Comparison of ENCODE assay signal across 8 mouse cellular contexts in the genomic region with DNA sequence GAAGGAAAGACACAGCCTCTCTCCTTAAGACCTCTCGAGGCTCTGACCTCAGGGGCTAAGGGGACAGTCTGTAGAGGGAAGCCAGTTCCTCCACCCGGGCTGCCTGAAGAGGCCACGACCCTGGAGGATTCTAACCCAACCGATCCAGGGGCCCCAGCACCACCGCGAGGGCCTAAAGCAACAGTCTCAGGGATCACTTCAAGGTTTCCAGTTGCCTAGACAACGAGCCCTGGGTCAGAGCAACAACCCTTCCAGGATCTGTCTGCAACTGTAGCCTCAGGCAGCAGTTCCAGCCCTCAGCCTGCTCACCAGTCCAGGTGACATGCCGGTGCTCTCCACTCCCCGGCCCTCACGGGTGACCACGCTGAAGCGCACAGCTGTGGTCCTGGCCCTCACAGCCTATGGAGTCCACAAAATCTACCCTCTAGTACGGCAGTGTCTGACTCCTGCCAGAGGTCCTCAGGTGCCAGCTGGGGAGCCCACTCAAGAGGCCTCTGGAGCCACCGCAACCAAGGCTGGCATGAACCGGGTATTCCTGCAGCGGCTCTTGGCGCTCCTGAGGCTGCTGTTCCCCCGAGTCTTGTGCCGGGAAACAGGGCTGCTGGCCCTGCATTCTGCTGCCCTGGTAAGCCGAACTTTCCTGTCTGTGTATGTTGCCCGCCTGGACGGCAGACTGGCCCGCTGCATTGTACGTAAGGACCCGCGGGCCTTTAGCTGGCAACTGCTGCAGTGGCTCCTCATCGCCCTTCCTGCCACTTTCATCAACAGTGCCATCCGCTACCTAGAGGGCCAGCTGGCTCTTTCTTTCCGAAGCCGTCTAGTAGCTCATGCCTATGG. TPM values are rescaled to one million over a fixed set of nuclear protein-coding genes. Genes with fewer than 3 reads are reported as not detected.
DNase-seq lines count a peak whose midpoint lies in the region; ATAC-seq and TF ChIP-seq lines count a peak whose summit lies in the region.

No protein-coding gene starts in this region.

- H3K9ac ChIP-seq in heart, embryonic 14.5 days (ENCODE audit: low read length), result peak overlapping the region; percentile 79
- peak overlapping the region; percentile 62 for H3K9ac ChIP-seq in limb, embryonic 13.5 days
- H3K9ac ChIP-seq in midbrain, embryonic 16.5 days (ENCODE audit: low read depth, low read length), result peak overlapping the region; percentile 60

- H3K27me3 ChIP-seq in G1E (ENCODE audit: insufficient read depth, low read length), result no peaks in the 10 kb centered on the region
- peaks cover 23% of the 10 kb centered on the region for H3K27me3 ChIP-seq in embryonic facial prominence, embryonic 10.5 days (replicated peaks; ENCODE audit: low read depth, poor library complexity, severe bottlenecking)
- H3K27me3 ChIP-seq in heart, embryonic 14.5 days (ENCODE audit: control insufficient read depth, insufficient read depth, low read length), result no peaks in the 10 kb centered on the region
- H3K27me3 ChIP-seq in limb, embryonic 13.5 days, result 0 out of 2 replicates have a peak, but pooled peaks cover 3% of the 10 kb centered on the region
- no peaks in the 10 kb centered on the region for H3K27me3 ChIP-seq in midbrain, embryonic 16.5 days (ENCODE audit: control insufficient read depth, insufficient read depth, low read depth, low read length)

- ATAC-seq in G1E (ENCODE audit: extremely low read depth, insufficient number of reproducible peaks, low FRiP score, poor library complexity, severe bottlenecking), result 0 out of 2 replicates have a peak, but pooled peaks have one; percentile 2
- peak; percentile 7; the same call in 1 of the 2 replicates for ATAC-seq in heart, embryonic 14.5 days (ENCODE audit: insufficient number of reproducible peaks, insufficient read depth, low FRiP score, low read depth)
- ATAC-seq in limb, embryonic 13.5 days (ENCODE audit: low FRiP score, low read depth), result peak; percentile 39
- ATAC-seq in midbrain, embryonic 16.5 days, result peak; percentile 73

- no peak for TF ChIP-seq CTCF in G1E (IDR thresholded peaks at IDR 0.05; ENCODE audit: low read depth, low read length)

- H3K27ac ChIP-seq in embryonic facial prominence, embryonic 10.5 days (replicated peaks), result peak overlapping the region; percentile 83
- H3K27ac ChIP-seq in heart, embryonic 14.5 days (replicated peaks in 1 of 2; ENCODE audit: control insufficient read depth in 1 of 2, insufficient read depth in 1 of 2, low read depth in 2 of 2, low read length in 2 of 2), result peak overlapping the region; percentile 78 to 80
- peak overlapping the region; percentile 75 for H3K27ac ChIP-seq in limb, embryonic 13.5 days
- H3K27ac ChIP-seq in midbrain, embryonic 16.5 days (ENCODE audit: low read length), result peak overlapping the region; percentile 81; the same call in 1 of the 2 replicates

- peak overlapping the region; percentile 76 for H3K4me3 ChIP-seq in G1E (ENCODE audit: low read depth, low read length)
- peak overlapping the region; percentile 66 for H3K4me3 ChIP-seq in embryonic facial prominence, embryonic 10.5 days
- H3K4me3 ChIP-seq in heart, embryonic 14.5 days (ENCODE audit: control insufficient read depth in 1 of 2, insufficient read depth in 1 of 2, low read depth in 1 of 2, low read length in 2 of 2), result peak overlapping the region; percentile 54 to 86
- peak overlapping the region; percentile 57 for H3K4me3 ChIP-seq in limb, embryonic 13.5 days
- peak overlapping the region; percentile 54 for H3K4me3 ChIP-seq in midbrain, embryonic 16.5 days (ENCODE audit: low read depth, low read length)

- 34% methylated on average over 30 of the region's 30 CpGs for WGBS in embryonic facial prominence, embryonic 10.5 days
- WGBS in heart, embryonic 14.5 days, result 31% methylated on average over 30 of the region's 30 CpGs
- 35% methylated on average over 30 of the region's 30 CpGs for WGBS in limb, embryonic 13.5 days
- 26% methylated on average over 30 of the region's 30 CpGs for WGBS in midbrain, embryonic 16.5 days

- peak overlapping the region; percentile 74 for H3K4me2 ChIP-seq in heart, embryonic 14.5 days (ENCODE audit: low read length)
- H3K4me2 ChIP-seq in limb, embryonic 13.5 days (replicated peaks), result peak overlapping the region; percentile 71
- H3K4me2 ChIP-seq in midbrain, embryonic 16.5 days (ENCODE audit: low read length), result peak overlapping the region; percentile 71

- H3K4me1 ChIP-seq in G1E (ENCODE audit: insufficient read depth, low read depth, low read length), result peaks cover 37% of the 10 kb centered on the region
- peaks cover 37% of the 10 kb centered on the region for H3K4me1 ChIP-seq in embryonic facial prominence, embryonic 10.5 days
- H3K4me1 ChIP-seq in heart, embryonic 14.5 days (ENCODE audit: control insufficient read depth in 2 of 2, insufficient read depth in 2 of 2, low read length in 2 of 2), result peaks cover 19 to 29% of the 10 kb centered on the region in 2 experiments
- peaks cover 32% of the 10 kb centered on the region for H3K4me1 ChIP-seq in limb, embryonic 13.5 days
- peaks cover 16% of the 10 kb centered on the region for H3K4me1 ChIP-seq in midbrain, embryonic 16.5 days (ENCODE audit: control insufficient read depth, insufficient read depth, low read length)

- peak; percentile 12 to 17 for DNase-seq in frontal cortex, postnatal 10 days (ENCODE audit: low spot score in 2 of 2)
- DNase-seq in frontal cortex, adult 2 months (ENCODE audit: extremely low spot score in 1 of 2, low spot score in 1 of 2), result no peak
- peak; percentile 2 for DNase-seq in G1E (ENCODE audit: low spot score)
- DNase-seq in embryonic facial prominence, embryonic 10.5 days (ENCODE audit: low spot score), result no peak
- peak; percentile 41 for DNase-seq in thymus, postnatal 4 days

- H3K9me3 ChIP-seq in G1E (replicated peaks), result no peaks in the 10 kb centered on the region
- no peaks in the 10 kb centered on the region for H3K9me3 ChIP-seq in embryonic facial prominence, embryonic 10.5 days
- no peaks in the 10 kb centered on the region for H3K9me3 ChIP-seq in heart, embryonic 14.5 days (ENCODE audit: control insufficient read depth, low read length)
- H3K9me3 ChIP-seq in limb, embryonic 13.5 days, result no peaks in the 10 kb centered on the region
- H3K9me3 ChIP-seq in midbrain, embryonic 16.5 days (replicated peaks; ENCODE audit: control insufficient read depth, low read length, poor library complexity, severe bottlenecking), result no peaks in the 10 kb centered on the region

- peaks cover 40% of the 10 kb centered on the region for H3K36me3 ChIP-seq in G1E (replicated peaks)
- H3K36me3 ChIP-seq in embryonic facial prominence, embryonic 10.5 days (replicated peaks), result peaks cover 17% of the 10 kb centered on the region
- peaks cover 15% of the 10 kb centered on the region for H3K36me3 ChIP-seq in heart, embryonic 14.5 days (ENCODE audit: control insufficient read depth, insufficient read depth, low read length)
- 0 out of 2 replicates have a peak, but pooled peaks cover 5% of the 10 kb centered on the region for H3K36me3 ChIP-seq in limb, embryonic 13.5 days
- no peaks in the 10 kb centered on the region for H3K36me3 ChIP-seq in midbrain, embryonic 16.5 days (ENCODE audit: control insufficient read depth, insufficient read depth, low read length)

RNA-seq across cellular contexts. Expression of gene Abcd1, which starts 0.5 kb away (rescaled TPM):
- 15.8 and 17.6 TPM in 2 replicates for polyA plus RNA-seq in frontal cortex, adult 2 months (2012; rRNA removed)
- total RNA-seq in G1E (2014; fragmentation: Nextera tagmentation) (15.8 and 17.1 TPM in 2 replicates), G1E (2017) (6.3 and 7.0 TPM in 2 replicates)
- polyA plus RNA-seq in G1E (2012), result 17.6 and 19.4 TPM in 2 replicates
- 8.1 and 10.4 TPM in 2 replicates for polyA plus RNA-seq in embryonic facial prominence, embryonic 10.5 days (2016; fragmentation: Nextera tagmentation; extraction: Ambion mirVana)
- 10.9 and 12.2 TPM in 2 replicates for polyA plus RNA-seq in heart, embryonic 14.5 days (2014; fragmentation: Nextera tagmentation; extraction: Ambion mirVana)
- polyA plus RNA-seq in limb, embryonic 13.5 days (2015; fragmentation: Nextera tagmentation; extraction: Ambion mirVana), result 16.1 and 17.1 TPM in 2 replicates
- 10.4 and 11.1 TPM in 2 replicates for polyA plus RNA-seq in midbrain, embryonic 16.5 days (2015; fragmentation: Nextera tagmentation; extraction: Ambion mirVana)

RNA-seq across cellular contexts. Expression of gene Bcap31, which starts 1.0 kb away (rescaled TPM):
- 77.3 and 81.6 TPM in 2 replicates for polyA plus RNA-seq in frontal cortex, adult 2 months (2012; rRNA removed)
- total RNA-seq in G1E (2014; fragmentation: Nextera tagmentation) (83.2 and 98.4 TPM in 2 replicates), G1E (2017) (215 and 222 TPM in 2 replicates)
- polyA plus RNA-seq in G1E (2012), result 13.5 and 16.0 TPM in 2 replicates
- polyA plus RNA-seq in embryonic facial prominence, embryonic 10.5 days (2016; fragmentation: Nextera tagmentation; extraction: Ambion mirVana), result 152 and 153 TPM in 2 replicates
- polyA plus RNA-seq in heart, embryonic 14.5 days (2014; fragmentation: Nextera tagmentation; extraction: Ambion mirVana), result 164 and 174 TPM in 2 replicates
- polyA plus RNA-seq in limb, embryonic 13.5 days (2015; fragmentation: Nextera tagmentation; extraction: Ambion mirVana), result 211 and 215 TPM in 2 replicates
- 123 and 130 TPM in 2 replicates for polyA plus RNA-seq in midbrain, embryonic 16.5 days (2015; fragmentation: Nextera tagmentation; extraction: Ambion mirVana)

RNA-seq across cellular contexts. Expression of gene Plxnb3, which starts 40.0 kb away (rescaled TPM):
- 11.4 and 12.2 TPM in 2 replicates for polyA plus RNA-seq in frontal cortex, adult 2 months (2012; rRNA removed)
- total RNA-seq in G1E (2014; fragmentation: Nextera tagmentation) (not detected in 2 replicates), G1E (2017) (0.93 and 0.98 TPM in 2 replicates)
- 0.02 TPM in 1 of 2 replicates, not detected in the other for polyA plus RNA-seq in G1E (2012)
- polyA plus RNA-seq in embryonic facial prominence, embryonic 10.5 days (2016; fragmentation: Nextera tagmentation; extraction: Ambion mirVana), result 0.08 and 0.14 TPM in 2 replicates
- 0.31 and 0.69 TPM in 2 replicates for polyA plus RNA-seq in heart, embryonic 14.5 days (2014; fragmentation: Nextera tagmentation; extraction: Ambion mirVana)
- 0.37 and 0.48 TPM in 2 replicates for polyA plus RNA-seq in limb, embryonic 13.5 days (2015; fragmentation: Nextera tagmentation; extraction: Ambion mirVana)
- 0.25 and 0.40 TPM in 2 replicates for polyA plus RNA-seq in midbrain, embryonic 16.5 days (2015; fragmentation: Nextera tagmentation; extraction: Ambion mirVana)

RNA-seq across cellular contexts. Expression of gene Slc6a8, which starts 44.0 kb away (rescaled TPM):
- 116 TPM in 2 replicates for polyA plus RNA-seq in frontal cortex, adult 2 months (2012; rRNA removed)
- total RNA-seq in G1E (2014; fragmentation: Nextera tagmentation), result 4.1 and 6.1 TPM in 2 replicates
- total RNA-seq in G1E (2017), result 9.9 and 12.7 TPM in 2 replicates
- polyA plus RNA-seq in G1E (2012), result 1.6 and 2.1 TPM in 2 replicates
- 4.7 and 5.6 TPM in 2 replicates for polyA plus RNA-seq in embryonic facial prominence, embryonic 10.5 days (2016; fragmentation: Nextera tagmentation; extraction: Ambion mirVana)
- 11.8 and 11.9 TPM in 2 replicates for polyA plus RNA-seq in heart, embryonic 14.5 days (2014; fragmentation: Nextera tagmentation; extraction: Ambion mirVana)
- 8.3 and 8.8 TPM in 2 replicates for polyA plus RNA-seq in limb, embryonic 13.5 days (2015; fragmentation: Nextera tagmentation; extraction: Ambion mirVana)
- 6.6 and 7.3 TPM in 2 replicates for polyA plus RNA-seq in midbrain, embryonic 16.5 days (2015; fragmentation: Nextera tagmentation; extraction: Ambion mirVana)

RNA-seq across cellular contexts. Expression of gene Pnck, which starts 57.0 kb away (rescaled TPM):
- polyA plus RNA-seq in frontal cortex, adult 2 months (2012; rRNA removed), result 94.2 and 126 TPM in 2 replicates
- not detected in 2 replicates for total RNA-seq in G1E (2014; fragmentation: Nextera tagmentation)
- not detected in 2 replicates for total RNA-seq in G1E (2017)
- not detected in 2 replicates for polyA plus RNA-seq in G1E (2012)
- 6.6 and 7.4 TPM in 2 replicates for polyA plus RNA-seq in embryonic facial prominence, embryonic 10.5 days (2016; fragmentation: Nextera tagmentation; extraction: Ambion mirVana)
- 11.6 and 12.9 TPM in 2 replicates for polyA plus RNA-seq in heart, embryonic 14.5 days (2014; fragmentation: Nextera tagmentation; extraction: Ambion mirVana)
- polyA plus RNA-seq in limb, embryonic 13.5 days (2015; fragmentation: Nextera tagmentation; extraction: Ambion mirVana), result 21.7 TPM in 2 replicates
- polyA plus RNA-seq in midbrain, embryonic 16.5 days (2015; fragmentation: Nextera tagmentation; extraction: Ambion mirVana), result 197 and 208 TPM in 2 replicates

Comparison
In these comparisons a context has a peak if more than half of its experiments do, and no peak if none do; other contexts are left out.
1. DNase-seq: peak in frontal cortex, postnatal 10 days (2 of 2), G1E (single experiment) and thymus, postnatal 4 days (single experiment); none in frontal cortex, adult 2 months (0 of 2) and embryonic facial prominence, embryonic 10.5 days (single experiment).
2. ATAC-seq: peak in every context shown above with its lines; median percentile 73 in midbrain, embryonic 16.5 days; 39 in limb, embryonic 13.5 days; 7 in heart, embryonic 14.5 days; 2 in G1E.
3. Peak in every context shown above with its lines, with median percentiles within 50 percentile points of each other: H3K4me3 ChIP-seq, H3K27ac ChIP-seq, H3K4me2 ChIP-seq and H3K9ac ChIP-seq.